Mouse (Mus musculus) G1E (cell line): ENCODE results near the gene Klhdc4.

ENCODE experiments used
- CTCF ChIP-seq: IDR thresholded peaks from 2 replicates; pipeline ENCODE4 v1.5.1; 2012; ENCODE audit warnings: low read depth, low read length, inconsistent platforms, mixed read lengths
- GATA2 ChIP-seq: IDR thresholded peaks from 2 replicates; pipeline ENCODE4 v1.6.1; 2012; ENCODE audit warnings: low read depth, low read length, inconsistent platforms, borderline replicate concordance
- TAL1 ChIP-seq: conservative IDR thresholded peaks from 2 replicates; pipeline ENCODE4 v1.6.1; 2012; ENCODE audit warnings: low read depth, low read length, inconsistent platforms, mixed read lengths

DNA sequence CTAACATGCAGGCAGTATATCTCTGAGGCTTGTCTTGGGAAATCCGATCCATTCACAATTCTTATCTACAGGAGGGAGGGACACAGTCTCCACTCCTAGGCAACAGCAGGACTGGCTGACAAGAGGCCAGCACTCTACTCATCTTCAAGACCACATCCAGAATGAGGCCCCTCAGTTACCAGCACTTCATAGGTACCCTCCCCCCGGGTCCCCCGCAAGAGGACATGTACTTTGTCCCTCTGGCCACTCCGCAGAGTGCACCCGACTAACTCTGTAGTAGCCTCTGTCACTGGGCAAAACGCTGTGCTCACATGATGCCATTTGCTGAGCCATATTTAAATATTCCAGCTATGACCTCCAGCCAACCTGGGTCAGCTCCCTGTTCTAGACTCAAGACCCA lies 31.0 kb downstream of the Klhdc4 start:
- TF ChIP-seq CTCF = no peak
- no peak for TF ChIP-seq TAL1
- TF ChIP-seq GATA2 = no peak
